Mouse (Mus musculus) ZHBTc4 (cell line): ENCODE measurements around the gene Gm5737.

Experiments used
- DNase-seq: peaks from one replicate; pipeline ENCODE4 v3.0.0-alpha.2; 2011; ENCODE audit warnings: low read depth, low spot score

Gm5737 gene

DNA sequence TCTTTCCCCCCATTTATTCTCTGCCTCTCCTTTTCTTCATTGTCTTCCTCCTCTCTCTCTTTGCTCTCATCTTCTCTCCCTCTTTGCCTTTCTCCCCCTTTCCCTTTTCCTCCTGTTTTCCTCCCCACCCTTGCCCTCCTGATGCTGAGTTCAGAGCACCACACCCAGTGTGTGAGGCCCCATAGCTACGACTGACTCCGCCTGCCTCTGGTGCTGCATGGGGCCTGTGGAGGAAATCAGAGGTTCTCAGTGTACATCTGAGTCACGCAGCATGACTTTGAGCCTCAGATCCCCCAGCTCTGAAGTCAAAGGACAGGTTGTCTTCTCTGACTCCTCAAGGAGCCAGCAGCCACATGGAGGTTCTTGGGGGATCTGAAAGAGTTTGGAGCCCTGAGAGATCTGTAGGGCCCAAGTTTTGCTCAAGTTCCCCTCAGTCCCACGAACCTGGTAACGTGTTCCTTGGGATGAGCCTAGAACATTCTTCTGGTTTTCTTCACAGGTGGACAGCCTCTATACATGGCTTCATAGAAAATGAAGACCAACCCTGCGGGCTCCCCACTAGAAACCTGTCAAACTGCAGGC, at the start of gene Gm5737:
TSS of gene Gm5737 (plus strand) at position 532 of the 582 bp plus-strand sequence.
- DNase-seq, result no peak

GRCm38 (mm10) chr7:120767369-120767768, 44.8 kb upstream of the Gm5737 start:
- DNase-seq, result no peak

DNA sequence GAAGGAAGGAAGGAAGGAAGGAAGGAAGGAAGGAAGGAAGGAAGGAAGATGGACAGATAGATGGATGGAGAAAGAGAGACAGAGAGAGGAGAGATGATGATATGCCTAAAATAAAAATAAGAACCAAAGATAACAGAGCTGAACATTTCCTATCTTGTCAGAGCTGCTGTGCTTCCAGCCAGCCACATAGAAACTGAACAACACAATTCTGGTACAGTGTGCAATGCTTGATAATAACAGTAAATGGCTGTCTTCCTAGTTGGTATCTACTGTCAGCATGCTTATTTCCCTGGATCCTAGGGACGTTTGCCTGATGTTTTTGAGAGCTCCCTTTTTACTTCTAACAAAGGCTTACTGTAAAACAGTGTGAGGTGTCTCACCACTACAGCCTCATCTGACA, 40.8 kb upstream of the Gm5737 start:
- DNase-seq, result no peak

GRCm38 (mm10) chr7:120778012-120778411, 34.2 kb upstream of the Gm5737 start:
- no peak for DNase-seq

GRCm38 (mm10) chr7:120795544-120795943, 16.6 kb upstream of the Gm5737 start:
- DNase-seq, result no peak

- no peak for DNase-seq
These were observed 15.8 kb upstream of the Gm5737 start for GRCm38 (mm10) chr7:120796369-120796768.

DNA sequence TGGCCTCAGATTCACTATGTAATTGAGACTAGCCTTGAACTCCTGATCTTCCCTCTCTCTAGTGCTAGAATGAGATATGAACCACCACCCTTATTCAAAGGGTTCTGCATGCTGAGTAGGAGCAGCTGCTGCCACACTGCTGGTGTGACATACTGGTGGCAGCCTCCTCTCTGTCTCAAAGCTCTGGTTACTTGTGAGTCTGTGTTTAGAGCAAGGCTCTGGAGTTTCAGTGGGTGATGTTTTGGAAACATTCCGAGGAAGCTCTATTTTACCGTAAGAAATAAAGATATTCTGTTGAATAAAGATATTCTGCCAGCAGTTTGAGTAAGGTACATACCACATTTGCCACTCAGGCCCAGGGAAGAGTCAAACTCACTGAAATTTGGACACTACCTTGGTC, 8.9 kb upstream of the Gm5737 start:
- DNase-seq, result no peak

- peak; percentile 35 for DNase-seq
These were observed 2.5 kb upstream of the Gm5737 start for GRCm38 (mm10) chr7:120809705-120810104.

- no peak for DNase-seq
These were observed 5.4 kb downstream of the Gm5737 start for GRCm38 (mm10) chr7:120817552-120817951.

DNA sequence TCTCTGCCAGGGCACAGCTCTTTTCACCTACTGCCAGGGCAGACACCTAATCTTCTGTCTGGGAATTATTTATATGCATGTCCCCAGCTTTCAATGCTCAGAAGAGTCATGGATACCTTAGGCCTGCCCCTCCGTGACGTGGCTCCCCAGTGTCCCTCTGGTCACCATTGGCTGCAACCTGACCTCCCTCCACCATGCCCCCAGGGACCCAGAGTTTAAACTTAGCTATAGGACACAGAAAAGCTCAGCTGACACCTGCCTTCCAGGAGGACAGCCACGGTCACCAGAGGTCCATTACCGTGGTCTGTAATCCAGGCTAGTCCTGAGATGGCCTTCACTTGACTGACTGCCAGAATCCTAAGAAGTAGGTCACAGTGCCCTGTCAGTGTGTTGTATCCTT, 7.2 kb downstream of the Gm5737 start:
- DNase-seq, result no peak

- peak; percentile 75 for DNase-seq
These were observed 11.1 kb downstream of the Gm5737 start for GRCm38 (mm10) chr7:120823248-120823647.

DNA sequence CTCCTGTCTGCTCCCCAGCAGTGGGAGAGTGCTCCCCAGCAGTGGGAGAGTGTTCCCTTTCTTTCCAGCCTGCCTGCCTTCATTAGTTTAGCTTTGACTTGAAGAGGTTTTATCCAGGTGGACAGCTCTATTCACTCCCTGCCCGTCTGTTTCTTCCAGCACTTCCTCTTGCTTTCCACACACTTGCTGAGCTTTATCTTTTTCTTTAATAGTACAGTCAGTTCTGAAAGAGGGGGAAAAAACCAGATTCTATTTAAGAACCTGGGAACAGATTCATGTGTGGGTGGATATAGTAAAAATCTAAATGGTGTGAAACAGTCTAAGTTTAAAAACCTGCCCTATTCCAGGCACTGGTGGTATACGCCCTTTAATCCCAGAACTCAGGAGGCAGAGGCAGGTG, 12.9 kb downstream of the Gm5737 start:
- DNase-seq, result no peak

DNA sequence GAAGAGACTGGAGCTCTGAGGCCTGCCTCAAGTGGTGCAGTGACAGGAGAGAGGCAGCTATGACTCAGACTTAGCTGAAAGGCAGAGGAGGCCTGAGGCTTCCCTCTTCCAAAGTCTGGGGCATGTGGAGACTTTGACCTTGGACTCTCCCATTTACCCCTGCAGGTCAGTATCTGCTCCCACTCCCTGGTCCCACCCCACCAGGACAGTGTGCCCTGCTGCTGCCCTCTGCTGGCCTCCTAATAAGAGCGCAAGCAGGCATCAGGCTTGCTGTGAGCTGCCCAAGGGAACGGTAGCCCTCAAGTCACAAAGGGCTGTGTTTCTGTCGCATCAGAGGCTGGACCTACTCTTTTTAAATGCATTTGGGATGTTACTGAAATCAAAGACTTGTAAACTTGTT, 14.2 kb downstream of the Gm5737 start:
- peak; percentile 89 for DNase-seq

DNA sequence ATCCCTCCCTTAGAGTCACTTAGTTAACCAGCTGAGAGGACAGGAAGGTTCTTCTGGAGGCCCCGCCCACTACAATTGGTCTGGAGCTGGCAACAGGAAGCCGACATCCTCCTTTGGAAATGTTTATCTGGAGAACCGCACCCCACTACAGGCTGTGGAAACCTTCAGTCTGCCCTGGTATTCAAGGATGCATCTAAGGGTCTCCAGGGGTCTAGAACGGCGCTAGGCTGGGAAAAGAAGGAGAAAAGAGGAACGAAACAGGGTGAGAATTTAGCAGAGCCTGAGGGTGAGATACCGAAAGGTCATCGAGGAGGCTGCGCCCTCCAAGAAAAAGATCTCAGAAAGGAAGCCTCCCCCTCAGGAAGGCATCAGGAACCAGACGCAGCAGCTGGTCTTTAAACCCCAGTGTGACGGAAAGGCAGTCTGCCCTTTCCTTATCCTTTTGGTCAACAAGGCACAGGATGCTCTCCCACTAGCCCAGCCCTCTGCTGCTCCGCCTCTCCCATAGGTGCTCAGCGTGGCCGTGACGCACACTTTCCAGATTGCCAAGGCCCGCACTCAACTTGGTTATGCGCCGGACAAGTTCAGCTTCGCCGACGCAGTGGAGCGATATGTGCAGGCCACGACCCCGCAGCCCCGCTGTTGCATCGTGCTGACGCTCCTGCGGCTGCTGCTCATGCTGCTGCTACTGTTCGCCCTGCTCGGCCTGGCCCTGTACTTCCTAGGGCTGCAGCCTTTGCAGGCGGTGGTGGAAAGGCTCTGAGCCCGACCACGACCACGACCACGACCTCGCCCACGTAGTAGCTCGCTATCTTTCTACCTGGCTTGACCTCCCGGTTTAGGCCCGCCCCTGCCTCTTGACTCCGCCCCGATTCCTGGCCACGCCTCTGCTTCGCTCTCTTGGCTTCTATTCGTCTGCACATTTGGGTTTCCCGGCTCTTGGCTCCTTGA, 18.5 kb downstream of the Gm5737 start:
- DNase-seq, result peak; percentile 89

DNA sequence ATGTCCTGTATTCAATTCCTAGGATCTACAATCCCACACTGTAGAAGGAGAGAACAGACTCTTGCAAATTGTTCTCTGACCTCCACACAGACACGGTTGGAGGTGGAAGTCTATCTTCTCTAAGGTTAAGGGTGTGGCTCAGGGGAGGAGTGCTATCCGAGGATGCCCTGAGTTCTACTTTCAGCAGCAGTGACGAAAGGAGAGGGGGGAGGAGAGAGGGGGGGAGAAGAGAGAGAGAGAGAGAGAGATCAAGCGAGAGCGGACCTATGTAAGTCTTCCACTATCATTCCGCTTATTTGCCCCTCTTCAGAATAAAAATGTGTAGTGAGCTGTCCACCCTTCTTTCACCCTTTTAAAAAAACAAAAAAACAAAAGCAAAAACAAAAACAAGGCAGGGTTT, 22.3 kb downstream of the Gm5737 start:
- DNase-seq, result no peak

- peak; percentile 78 for DNase-seq
These were observed 22.8 kb downstream of the Gm5737 start for GRCm38 (mm10) chr7:120834863-120835372.

- DNase-seq, result peak; percentile 91
These were observed 23.5 kb downstream of the Gm5737 start for GRCm38 (mm10) chr7:120835449-120836359.

DNA sequence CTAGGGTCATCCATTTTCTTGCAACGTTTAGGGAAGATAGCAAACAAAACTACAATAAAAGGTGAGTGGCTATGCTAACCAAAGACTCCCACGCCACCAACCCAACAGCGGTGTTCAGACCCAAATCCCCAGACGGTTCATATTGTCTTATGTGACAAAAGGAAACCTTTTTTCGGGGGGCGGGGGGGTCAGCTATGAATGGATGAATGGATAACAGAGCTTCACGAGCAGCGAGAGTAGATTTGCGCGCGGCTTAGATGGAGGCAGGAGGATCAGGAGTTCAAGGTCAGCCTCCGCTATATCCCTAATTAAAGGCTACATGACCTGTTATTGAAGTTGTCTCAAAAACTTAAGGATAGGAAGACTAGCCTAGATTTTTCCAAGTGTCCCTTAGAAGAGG, 24.2 kb downstream of the Gm5737 start:
- peak; percentile 39 for DNase-seq

GRCm38 (mm10) chr7:120838436-120839160, 26.4 kb downstream of the Gm5737 start:
- no peak for DNase-seq

DNA sequence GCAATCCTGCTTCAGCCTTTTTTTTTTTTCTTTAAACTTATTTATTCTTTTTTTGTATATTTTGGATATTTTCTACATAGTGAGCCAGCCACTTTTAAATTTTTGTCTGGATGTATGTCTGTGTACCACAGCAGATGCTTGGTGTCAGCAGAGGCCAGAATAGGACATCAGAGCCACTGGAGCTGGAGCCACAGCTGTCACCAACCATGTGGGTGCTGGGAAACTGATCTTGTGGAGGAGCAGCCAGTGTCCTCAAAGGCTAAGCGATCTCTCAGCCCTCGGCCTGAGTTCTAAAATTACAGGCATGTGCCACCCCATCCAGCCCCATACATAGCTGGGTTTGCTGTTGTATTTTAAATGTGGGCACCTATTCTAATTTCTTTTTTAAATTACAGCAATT, 27.6 kb downstream of the Gm5737 start:
- DNase-seq, result no peak
